Mouse (Mus musculus) hindbrain, embryonic 16.5 days (tissue): ENCODE measurements around the gene Npas3. TPM values are rescaled to one million over a fixed set of nuclear protein-coding genes. Genes with fewer than 3 reads are reported as not detected.
A peak's percentile ranks its signal among the peaks of the same experiment; 100 is the strongest.

ENCODE experiments used
- ATAC-seq: fragments of 200-750 bp; cut with Nextera tagmentation; 2 replicates; pipeline ENCODE4 v1.8.0; 2017; ENCODE audit warnings: moderate TSS enrichment, moderate library complexity
- H3K27ac ChIP-seq: fragments of 300-500 bp; sonication (generic); 2 replicates; pipeline ENCODE4 v1.5.1; 2014; ENCODE audit warnings: low read depth, mild to moderate bottlenecking, control low read depth, low read length, moderate library complexity
- H3K27me3 ChIP-seq: fragments of 300-500 bp; sonication (generic); replicated peaks from 2 replicates; pipeline ENCODE4 v1.6.1; 2014; ENCODE audit warnings: low read length; ENCODE audit not compliant: control insufficient read depth, insufficient read depth
- H3K36me3 ChIP-seq: fragments of 300-500 bp; sonication (generic); 2 replicates; pipeline ENCODE4 v1.6.1; 2014; ENCODE audit warnings: mild to moderate bottlenecking, low read length, moderate library complexity, mixed read lengths; ENCODE audit not compliant: control insufficient read depth, insufficient read depth
- H3K4me1 ChIP-seq: fragments of 300-500 bp; sonication (generic); 2 replicates; pipeline ENCODE4 v1.6.1; 2014; ENCODE audit warnings: low read depth, low read length; ENCODE audit not compliant: control insufficient read depth, insufficient read depth
- H3K4me2 ChIP-seq: fragments of 300-500 bp; sonication (generic); 2 replicates; pipeline ENCODE4 v1.6.1; 2014; ENCODE audit warnings: mild to moderate bottlenecking, low read length, control low read depth, moderate library complexity
- H3K4me3 ChIP-seq: fragments of 300-500 bp; sonication (generic); 2 replicates; pipeline ENCODE4 v1.5.1; 2014; ENCODE audit warnings: mild to moderate bottlenecking, low read length, control low read depth, moderate library complexity
- H3K9ac ChIP-seq: fragments of 300-500 bp; sonication (generic); 2 replicates; pipeline ENCODE4 v1.6.1; 2014; ENCODE audit warnings: low read depth, mild to moderate bottlenecking, control low read depth, low read length, moderate library complexity
- H3K9me3 ChIP-seq: fragments of 300-500 bp; sonication (generic); 2 replicates; pipeline ENCODE4 v1.6.1; 2014; ENCODE audit warnings: mild to moderate bottlenecking, low read length, moderate library complexity; ENCODE audit not compliant: control insufficient read depth
- WGBS: fragments of 180-500 bp; shearing (Covaris S2); extraction: QIAGEN DNeasy Blood & Tissue Kit; methylation state at CpG from one replicate; pipeline ENCODE4 v1.1.7; 2014; 5-methylcytosine and 5-hydroxymethylcytosine counted together
- polyA plus RNA-seq: library from polyadenylated mRNA; unstranded; fragments of >200 nt; fragmentation: Nextera tagmentation; extraction: Ambion mirVana; gene quantifications from 2 replicates; pipeline ENCODE4 v1.2.1, GENCODE M21; 2015

Gene Npas3
- polyA plus RNA-seq, 1 experiment from 2014 or later = 21.4 TPM

DNA sequence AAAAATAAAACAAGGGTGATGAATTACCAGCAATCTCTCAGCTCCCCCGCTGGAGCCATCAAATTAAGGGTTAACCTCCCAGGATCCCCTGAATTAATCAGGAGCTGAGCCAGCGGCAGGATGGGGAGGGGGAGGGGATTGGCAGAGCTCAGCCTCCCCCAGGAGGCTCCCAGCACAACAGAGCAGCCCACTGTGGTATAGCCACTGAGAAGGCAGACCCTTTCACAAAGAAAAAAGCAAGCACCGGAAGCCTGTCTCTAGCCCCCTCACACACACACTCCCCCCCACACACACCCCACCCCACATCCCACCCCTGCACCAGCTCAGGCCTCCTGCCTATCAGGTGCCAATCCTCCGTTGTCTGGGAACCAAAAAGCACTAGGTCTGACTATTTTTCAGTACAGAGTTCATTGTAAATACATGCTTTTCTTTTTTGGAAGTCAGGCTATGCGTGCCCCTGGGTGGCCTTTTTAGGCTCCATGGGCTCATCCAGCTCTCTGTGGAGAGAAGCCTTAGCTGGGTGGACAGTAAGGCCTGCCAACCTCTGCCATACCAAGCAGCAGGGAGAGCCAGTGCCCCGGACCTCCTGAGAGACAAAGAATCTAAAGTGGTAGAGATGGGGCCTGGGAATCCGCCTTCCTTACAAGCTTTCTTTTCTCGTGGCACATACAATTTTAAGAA, 786.3 kb downstream of the Npas3 start:
- ATAC-seq = peak; percentile 96
- no peaks in the 10 kb centered on the region for H3K27me3 ChIP-seq
- H3K27ac ChIP-seq = peak overlapping the region; percentile 85
- no peaks in the 10 kb centered on the region for H3K36me3 ChIP-seq
- peaks cover 14% of the 10 kb centered on the region for H3K4me1 ChIP-seq
- H3K9ac ChIP-seq = peak overlapping the region; percentile 45; the same call in 1 of the 2 replicates
- no peak overlapping the region for H3K4me2 ChIP-seq
- no peak overlapping the region for H3K4me3 ChIP-seq
- H3K9me3 ChIP-seq = no peaks in the 10 kb centered on the region
- WGBS = 13% methylated on average over 8 of the region's 8 CpGs

DNA sequence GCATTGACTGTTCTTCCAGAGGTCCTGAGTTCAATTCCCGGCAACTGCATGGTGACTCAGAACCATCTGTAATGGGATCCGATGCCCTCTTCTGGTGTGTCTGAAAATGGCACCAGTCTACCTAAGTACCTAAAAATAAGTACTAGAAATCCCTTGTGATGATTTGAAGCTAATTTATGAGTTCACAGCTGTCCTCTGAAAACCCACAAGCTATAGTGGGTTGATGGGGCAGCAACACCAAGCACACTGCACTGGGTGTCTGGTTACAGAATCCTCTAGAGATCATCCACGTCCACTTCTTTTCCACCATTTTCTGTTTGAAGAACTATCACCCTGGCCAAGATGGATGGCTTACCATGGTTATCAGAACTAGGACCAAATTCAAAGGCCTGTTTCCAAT, 789.1 kb downstream of the Npas3 start:
- no peak overlapping the region for H3K9ac ChIP-seq
- no peak for ATAC-seq
- H3K27ac ChIP-seq = no peak overlapping the region
- H3K27me3 ChIP-seq = no peaks in the 10 kb centered on the region
- H3K4me3 ChIP-seq = no peak overlapping the region
- H3K4me2 ChIP-seq = no peak overlapping the region
- H3K4me1 ChIP-seq = peaks cover 13% of the 10 kb centered on the region
- no peaks in the 10 kb centered on the region for H3K36me3 ChIP-seq
- WGBS = 93% methylated on average over 3 of the region's 3 CpGs
- H3K9me3 ChIP-seq = no peaks in the 10 kb centered on the region

- ATAC-seq = no peak; the same call in 1 of the 2 replicates
- Histone ChIP-seq H3K36me3 (no peaks in the 10 kb centered on the region), H3K9me3 (no peaks in the 10 kb centered on the region), H3K4me3 (no peak overlapping the region), H3K4me1 (peaks cover 2% of the 10 kb centered on the region; the same call in 1 of the 2 replicates), H3K4me2 (no peak overlapping the region), H3K27ac (no peak overlapping the region), H3K9ac (no peak overlapping the region), H3K27me3 (no peaks in the 10 kb centered on the region)
- WGBS = 45% methylated on average over 9 of the region's 9 CpGs
These were observed 794.6 kb downstream of the Npas3 start for GRCm38 (mm10) chr12:54042996-54043544.

- Histone ChIP-seq H3K9ac (no peak overlapping the region), H3K36me3 (no peaks in the 10 kb centered on the region), H3K4me1 (peaks cover 2% of the 10 kb centered on the region; the same call in 1 of the 2 replicates), H3K9me3 (no peaks in the 10 kb centered on the region), H3K4me2 (no peak overlapping the region), H3K27ac (no peak overlapping the region), H3K27me3 (no peaks in the 10 kb centered on the region), H3K4me3 (no peak overlapping the region)
- WGBS = 42% methylated on average over 15 of the region's 15 CpGs
- no peak for ATAC-seq
These were observed 796.3 kb downstream of the Npas3 start for GRCm38 (mm10) chr12:54044606-54045334.

GRCm38 (mm10) chr12:54045360-54045759, 796.9 kb downstream of the Npas3 start:
- no peaks in the 10 kb centered on the region for H3K27me3 ChIP-seq
- ATAC-seq = no peak
- H3K36me3 ChIP-seq = no peaks in the 10 kb centered on the region
- peaks cover 2% of the 10 kb centered on the region; the same call in 1 of the 2 replicates for H3K4me1 ChIP-seq
- H3K9ac ChIP-seq = no peak overlapping the region
- H3K4me2 ChIP-seq = no peak overlapping the region
- no peaks in the 10 kb centered on the region for H3K9me3 ChIP-seq
- 69% methylated on average over 4 of the region's 4 CpGs for WGBS
- H3K4me3 ChIP-seq = no peak overlapping the region
- no peak overlapping the region for H3K27ac ChIP-seq

- ATAC-seq = no peak
- Histone ChIP-seq H3K27ac (no peak overlapping the region), H3K4me1 (peaks cover 2% of the 10 kb centered on the region; the same call in 1 of the 2 replicates), H3K9ac (no peak overlapping the region), H3K27me3 (no peaks in the 10 kb centered on the region), H3K4me2 (no peak overlapping the region), H3K36me3 (no peaks in the 10 kb centered on the region), H3K9me3 (no peaks in the 10 kb centered on the region), H3K4me3 (no peak overlapping the region)
- 45% methylated on average over 6 of the region's 6 CpGs for WGBS
These were observed 798.3 kb downstream of the Npas3 start for GRCm38 (mm10) chr12:54046824-54047223.

GRCm38 (mm10) chr12:54048126-54048525, 799.6 kb downstream of the Npas3 start:
- no peak overlapping the region for H3K4me3 ChIP-seq
- H3K4me1 ChIP-seq = no peaks in the 10 kb centered on the region; the same call in 1 of the 2 replicates
- H3K9me3 ChIP-seq = no peaks in the 10 kb centered on the region
- WGBS = 59% methylated on average over 5 of the region's 5 CpGs
- H3K4me2 ChIP-seq = no peak overlapping the region
- no peak overlapping the region for H3K9ac ChIP-seq
- no peak for ATAC-seq
- no peaks in the 10 kb centered on the region for H3K36me3 ChIP-seq
- no peaks in the 10 kb centered on the region for H3K27me3 ChIP-seq
- no peak overlapping the region for H3K27ac ChIP-seq

GRCm38 (mm10) chr12:54049926-54050325, 801.4 kb downstream of the Npas3 start:
- 67% methylated on average over 4 of the region's 4 CpGs for WGBS
- H3K27me3 ChIP-seq = no peaks in the 10 kb centered on the region
- H3K36me3 ChIP-seq = no peaks in the 10 kb centered on the region
- H3K4me2 ChIP-seq = no peak overlapping the region
- H3K9me3 ChIP-seq = no peaks in the 10 kb centered on the region
- H3K4me3 ChIP-seq = no peak overlapping the region
- H3K4me1 ChIP-seq = no peaks in the 10 kb centered on the region; the same call in 1 of the 2 replicates
- H3K27ac ChIP-seq = no peak overlapping the region
- no peak overlapping the region for H3K9ac ChIP-seq
- ATAC-seq = no peak

DNA sequence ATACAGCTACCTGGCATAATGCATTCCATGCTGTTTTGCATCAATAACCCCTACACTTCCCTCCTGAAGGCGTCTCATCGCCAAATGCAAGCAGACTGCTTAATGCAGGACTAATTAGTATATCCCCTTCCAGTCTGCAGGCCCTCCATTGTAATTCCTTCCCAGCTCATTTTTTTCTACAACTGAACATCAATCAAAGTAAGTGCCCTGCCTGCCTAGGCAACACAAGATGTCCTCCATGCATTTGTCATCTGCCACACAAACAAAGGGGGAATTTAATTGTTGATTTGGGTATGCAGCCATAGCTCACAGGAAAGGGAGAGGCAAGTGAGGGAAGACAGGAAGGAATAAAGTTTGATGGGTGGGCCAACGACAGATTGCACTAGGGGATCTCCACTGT, 804.5 kb downstream of the Npas3 start:
- peak; percentile 45; the same call in 1 of the 2 replicates for ATAC-seq
- Histone ChIP-seq H3K4me1 (no peaks in the 10 kb centered on the region; the same call in 1 of the 2 replicates), H3K36me3 (no peaks in the 10 kb centered on the region), H3K4me2 (no peak overlapping the region), H3K9ac (0 out of 2 replicates have a peak overlapping the region, but pooled peaks have one; percentile 9), H3K4me3 (no peak overlapping the region), H3K27me3 (no peaks in the 10 kb centered on the region), H3K27ac (peak overlapping the region; percentile 18), H3K9me3 (no peaks in the 10 kb centered on the region)
- 22% methylated on average over 3 of the region's 3 CpGs for WGBS
